Mouse (Mus musculus) neural tube, embryonic 12.5 days (tissue): ENCODE measurements at regions not wholly inside any gene's neighbourhood (a gene's known extent, or its start where the extent isn't known, plus 50 kb on each side); places are given as distances from the start of the nearest gene placed in this dataset.
A peak's percentile ranks its signal among the peaks of the same experiment; 100 is the strongest.

Experiments
- ATAC-seq: fragments of 200-750 bp; cut with Nextera tagmentation; 2 replicates; pipeline ENCODE4 v1.8.0; 2017; ENCODE audit warnings: low read depth, mild to moderate bottlenecking, moderate TSS enrichment, moderate library complexity; ENCODE audit not compliant: low FRiP score
- H3K27ac ChIP-seq: fragments of 300-500 bp; sonication (generic); 2 replicates; pipeline ENCODE4 v1.5.1; 2016
- H3K27me3 ChIP-seq: fragments of 300-500 bp; sonication (generic); replicated peaks from 2 replicates; pipeline ENCODE4 v1.6.1; 2016; ENCODE audit warnings: mild to moderate bottlenecking
- H3K36me3 ChIP-seq: fragments of 300-500 bp; sonication (generic); 2 replicates; pipeline ENCODE4 v1.6.1; 2016; ENCODE audit warnings: mild to moderate bottlenecking
- H3K4me1 ChIP-seq: fragments of 300-500 bp; sonication (generic); 2 replicates; pipeline ENCODE4 v1.6.1; 2016
- H3K4me2 ChIP-seq: fragments of 300-500 bp; sonication (generic); replicated peaks from 2 replicates; pipeline ENCODE4 v1.6.1; 2016; ENCODE audit warnings: mild to moderate bottlenecking
- H3K4me3 ChIP-seq: fragments of 300-500 bp; sonication (generic); 2 replicates; pipeline ENCODE4 v1.5.1; 2016
- H3K9ac ChIP-seq: fragments of 300-500 bp; sonication (generic); 2 replicates; pipeline ENCODE4 v1.6.1; 2016; ENCODE audit warnings: mild to moderate bottlenecking
- H3K9me3 ChIP-seq: fragments of 300-500 bp; sonication (generic); 2 replicates; pipeline ENCODE4 v1.6.1; 2016; ENCODE audit warnings: mild to moderate bottlenecking
- WGBS: fragments of 180-500 bp; shearing (Covaris S2); methylation state at CpG from one replicate; pipeline ENCODE4 v1.1.7; 2016; 5-methylcytosine and 5-hydroxymethylcytosine counted together

GRCm38 (mm10) chr13:60237091-60237490 lies 59.9 kb upstream of the Gas1 start:
- Histone ChIP-seq H3K9ac (no peak overlapping the region), H3K9me3 (no peaks in the 10 kb centered on the region), H3K27me3 (no peaks in the 10 kb centered on the region), H3K4me2 (no peak overlapping the region), H3K4me3 (no peak overlapping the region), H3K27ac (no peak overlapping the region), H3K4me1 (peaks cover under 1% of the 10 kb centered on the region; the same call in 1 of the 2 replicates), H3K36me3 (no peaks in the 10 kb centered on the region)
- ATAC-seq = no peak
- 90% methylated on average over 3 of the region's 3 CpGs for WGBS

GRCm38 (mm10) chr13:60242447-60243109 lies 65.4 kb upstream of the Gas1 start:
- no peaks in the 10 kb centered on the region for H3K27me3 ChIP-seq
- H3K4me2 ChIP-seq = no peak overlapping the region
- 0 out of 2 replicates have a peak, but pooled peaks have one; percentile 25 for ATAC-seq
- WGBS = 62% methylated on average over 8 of the region's 8 CpGs
- no peaks in the 10 kb centered on the region for H3K9me3 ChIP-seq
- no peaks in the 10 kb centered on the region for H3K36me3 ChIP-seq
- no peak overlapping the region for H3K9ac ChIP-seq
- no peak overlapping the region for H3K4me3 ChIP-seq
- peaks cover 11% of the 10 kb centered on the region; the same call in 1 of the 2 replicates for H3K4me1 ChIP-seq
- H3K27ac ChIP-seq = no peak overlapping the region

GRCm38 (mm10) chr13:60243110-60243481 lies 65.9 kb upstream of the Gas1 start:
- Histone ChIP-seq H3K36me3 (no peaks in the 10 kb centered on the region), H3K9ac (no peak overlapping the region), H3K4me1 (peaks cover 11% of the 10 kb centered on the region; the same call in 1 of the 2 replicates), H3K9me3 (no peaks in the 10 kb centered on the region), H3K27me3 (no peaks in the 10 kb centered on the region), H3K27ac (no peak overlapping the region), H3K4me3 (no peak overlapping the region), H3K4me2 (no peak overlapping the region)
- 51% methylated on average over 4 of the region's 4 CpGs for WGBS
- no peak for ATAC-seq

DNA sequence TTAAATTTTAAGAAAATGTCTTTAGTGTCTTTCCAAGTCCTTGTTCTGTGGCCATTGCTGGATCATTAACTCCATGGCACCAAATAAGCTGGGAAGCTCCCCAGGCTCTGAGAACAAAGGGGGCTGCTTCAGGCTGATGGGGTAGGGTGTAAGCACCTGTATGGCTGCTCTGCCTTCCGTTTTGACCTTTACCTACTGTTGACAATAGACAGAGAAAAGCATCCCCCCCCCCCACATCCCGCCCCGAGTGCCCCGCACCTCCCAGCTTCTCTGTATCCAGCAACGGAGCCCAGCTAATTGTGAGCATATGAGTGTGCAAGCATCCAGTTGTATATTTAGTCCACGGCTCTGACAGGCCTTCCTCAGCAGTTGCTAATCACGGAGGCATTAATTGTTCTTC lies 78.0 kb upstream of the Gas1 start:
- H3K4me1 ChIP-seq = no peaks in the 10 kb centered on the region
- H3K27me3 ChIP-seq = no peaks in the 10 kb centered on the region
- no peaks in the 10 kb centered on the region for H3K9me3 ChIP-seq
- ATAC-seq = no peak
- H3K4me3 ChIP-seq = no peak overlapping the region
- H3K4me2 ChIP-seq = no peak overlapping the region
- no peaks in the 10 kb centered on the region for H3K36me3 ChIP-seq
- no peak overlapping the region for H3K27ac ChIP-seq
- no peak overlapping the region for H3K9ac ChIP-seq
- 65% methylated on average over 7 of the region's 7 CpGs for WGBS

DNA sequence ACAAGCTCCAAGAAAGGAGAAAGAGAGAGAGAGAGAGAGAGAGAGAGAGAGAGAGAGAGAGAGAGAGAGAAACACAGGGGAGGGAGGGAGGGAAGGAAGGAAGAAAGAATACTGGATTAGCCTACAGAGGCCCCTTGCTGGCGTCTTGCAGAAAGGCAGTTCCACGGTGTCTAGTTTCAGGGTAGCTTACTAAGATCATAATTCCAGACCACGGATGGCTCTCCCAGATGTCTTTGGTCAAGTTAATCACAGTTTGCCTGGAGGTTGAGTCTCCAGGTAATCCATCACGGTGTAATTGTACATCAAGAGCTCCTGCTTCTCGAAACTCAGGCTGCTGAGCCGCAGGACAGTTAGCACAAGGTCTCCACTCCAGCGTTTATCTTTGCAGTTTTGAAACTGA lies 78.5 kb upstream of the Gas1 start:
- Histone ChIP-seq H3K9me3 (no peaks in the 10 kb centered on the region), H3K4me1 (no peaks in the 10 kb centered on the region), H3K27me3 (no peaks in the 10 kb centered on the region), H3K9ac (no peak overlapping the region), H3K36me3 (no peaks in the 10 kb centered on the region), H3K4me3 (no peak overlapping the region), H3K27ac (no peak overlapping the region), H3K4me2 (no peak overlapping the region)
- whole genome bisulfite sequencing = 58% methylated on average over 7 of the region's 7 CpGs
- no peak for ATAC-seq

DNA sequence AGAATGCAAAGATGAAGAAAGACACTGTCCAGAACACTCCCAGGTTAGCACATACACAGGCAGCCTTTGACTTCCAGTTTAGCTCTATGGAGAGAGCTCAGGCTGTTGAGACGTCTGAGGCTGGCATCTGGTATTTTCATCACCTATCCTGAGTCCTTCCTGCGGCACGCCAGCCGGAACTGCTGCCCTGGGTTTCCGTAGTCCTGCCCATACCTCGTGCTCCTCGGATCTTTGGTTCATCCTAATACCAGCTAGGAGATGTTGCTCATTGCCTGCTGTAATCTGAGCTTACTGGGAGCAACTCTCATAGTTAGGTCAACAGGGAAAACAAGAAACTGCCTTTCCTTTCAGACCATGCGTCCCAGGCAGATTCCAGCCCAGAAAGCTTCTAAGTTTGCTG lies 79.8 kb upstream of the Gas1 start:
- Histone ChIP-seq H3K36me3 (no peaks in the 10 kb centered on the region), H3K9ac (no peak overlapping the region), H3K4me2 (no peak overlapping the region), H3K27ac (no peak overlapping the region), H3K27me3 (no peaks in the 10 kb centered on the region), H3K4me3 (no peak overlapping the region), H3K9me3 (no peaks in the 10 kb centered on the region), H3K4me1 (no peaks in the 10 kb centered on the region)
- WGBS = 66% methylated on average over 8 of the region's 8 CpGs
- ATAC-seq = no peak

GRCm38 (mm10) chr13:60257878-60258277 lies 80.7 kb upstream of the Gas1 start:
- Histone ChIP-seq H3K27me3 (no peaks in the 10 kb centered on the region), H3K4me1 (no peaks in the 10 kb centered on the region), H3K36me3 (no peaks in the 10 kb centered on the region), H3K9ac (no peak overlapping the region), H3K4me3 (no peak overlapping the region), H3K4me2 (no peak overlapping the region), H3K27ac (no peak overlapping the region), H3K9me3 (no peaks in the 10 kb centered on the region)
- ATAC-seq = no peak
- whole genome bisulfite sequencing = 58% methylated on average over 3 of the region's 3 CpGs

- no peak overlapping the region for H3K4me3 ChIP-seq
- H3K27ac ChIP-seq = no peak overlapping the region
- no peaks in the 10 kb centered on the region for H3K27me3 ChIP-seq
- peaks cover 8% of the 10 kb centered on the region; the same call in 1 of the 2 replicates for H3K4me1 ChIP-seq
- no peak for ATAC-seq
- H3K9me3 ChIP-seq = peaks cover 6% of the 10 kb centered on the region; the same call in 1 of the 2 replicates
- H3K9ac ChIP-seq = no peak overlapping the region
- WGBS = 86% methylated on average over 11 of the region's 11 CpGs
- no peaks in the 10 kb centered on the region for H3K36me3 ChIP-seq
- no peak overlapping the region for H3K4me2 ChIP-seq
Measured at GRCm38 (mm10) chr13:60262449-60263028, 85.4 kb upstream of the Gas1 start.

DNA sequence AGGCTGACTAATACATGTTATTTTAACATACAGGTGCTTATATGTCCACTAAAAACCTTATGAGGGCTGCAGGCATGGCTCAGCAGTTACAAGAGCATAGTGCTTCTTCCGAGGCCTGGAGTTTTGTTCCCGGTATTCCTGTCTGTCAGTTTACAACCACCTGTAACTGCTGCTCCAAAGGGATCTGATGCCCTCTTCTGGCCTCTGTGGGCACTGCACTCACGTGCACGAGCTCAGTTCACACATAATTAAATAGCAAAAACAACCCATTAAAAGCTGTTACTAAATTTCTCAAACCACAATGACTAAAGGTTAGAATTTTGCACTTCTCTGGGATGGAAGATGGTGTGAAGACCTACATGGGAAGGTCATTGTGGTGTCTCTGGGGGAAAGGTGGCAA lies 87.3 kb upstream of the Gas1 start:
- no peak overlapping the region for H3K27ac ChIP-seq
- no peak overlapping the region for H3K4me3 ChIP-seq
- no peaks in the 10 kb centered on the region for H3K27me3 ChIP-seq
- H3K4me1 ChIP-seq = peaks cover 13% of the 10 kb centered on the region; the same call in 1 of the 2 replicates
- no peak overlapping the region for H3K4me2 ChIP-seq
- H3K9ac ChIP-seq = no peak overlapping the region
- ATAC-seq = no peak
- H3K36me3 ChIP-seq = no peaks in the 10 kb centered on the region
- WGBS = 91% methylated on average over 4 of the region's 4 CpGs
- H3K9me3 ChIP-seq = peaks cover 6% of the 10 kb centered on the region; the same call in 1 of the 2 replicates

GRCm38 (mm10) chr13:60267557-60267956 lies 90.4 kb upstream of the Gas1 start:
- Histone ChIP-seq H3K9me3 (peaks cover 6% of the 10 kb centered on the region; the same call in 1 of the 2 replicates), H3K27me3 (no peaks in the 10 kb centered on the region), H3K36me3 (no peaks in the 10 kb centered on the region), H3K9ac (no peak overlapping the region), H3K4me2 (peak overlapping the region; percentile 12; the same call in 1 of the 2 replicates), H3K4me1 (peaks cover 13% of the 10 kb centered on the region; the same call in 1 of the 2 replicates), H3K27ac (no peak overlapping the region), H3K4me3 (no peak overlapping the region)
- peak; percentile 65; the same call in 1 of the 2 replicates for ATAC-seq
- 30% methylated on average over 12 of the region's 12 CpGs for WGBS

- Histone ChIP-seq H3K4me2 (no peak overlapping the region), H3K27ac (no peak overlapping the region), H3K4me1 (peaks cover 13% of the 10 kb centered on the region; the same call in 1 of the 2 replicates), H3K36me3 (no peaks in the 10 kb centered on the region), H3K4me3 (no peak overlapping the region), H3K27me3 (no peaks in the 10 kb centered on the region), H3K9ac (no peak overlapping the region), H3K9me3 (peaks cover 6% of the 10 kb centered on the region; the same call in 1 of the 2 replicates)
- ATAC-seq = no peak
- WGBS = 72% methylated on average over 11 of the region's 11 CpGs
Measured at GRCm38 (mm10) chr13:60268256-60268655, 91.1 kb upstream of the Gas1 start.

DNA sequence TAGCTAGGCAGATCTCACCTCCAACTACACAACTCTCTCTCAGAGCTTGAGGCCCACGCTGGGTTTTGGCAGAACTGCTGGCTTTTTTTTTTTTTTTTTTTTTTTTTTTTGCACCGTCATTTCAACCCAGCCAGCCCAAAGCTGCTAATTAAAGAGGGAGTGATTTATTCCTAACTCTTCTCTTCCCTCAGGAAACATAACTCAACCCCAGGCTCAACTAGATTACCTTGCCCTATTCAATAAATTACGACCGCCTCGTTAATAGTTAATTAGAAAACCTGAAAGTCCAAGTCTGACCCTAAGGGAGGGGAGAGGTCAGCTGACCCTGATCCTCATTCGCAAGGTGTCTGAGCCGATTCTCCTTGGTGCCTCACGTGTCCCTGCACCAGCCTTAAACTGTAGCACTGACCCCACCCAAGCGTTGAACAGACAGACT lies 92.3 kb upstream of the Gas1 start:
- ATAC-seq = no peak
- no peaks in the 10 kb centered on the region for H3K36me3 ChIP-seq
- H3K9me3 ChIP-seq = peaks cover 3% of the 10 kb centered on the region; the same call in 1 of the 2 replicates
- H3K4me2 ChIP-seq = no peak overlapping the region
- H3K4me1 ChIP-seq = peaks cover 13% of the 10 kb centered on the region; the same call in 1 of the 2 replicates
- no peak overlapping the region for H3K4me3 ChIP-seq
- 38% methylated on average over 9 of the region's 9 CpGs for WGBS
- no peaks in the 10 kb centered on the region for H3K27me3 ChIP-seq
- H3K27ac ChIP-seq = no peak overlapping the region
- no peak overlapping the region for H3K9ac ChIP-seq
